ENCODE assay signal across 9 mouse cellular contexts in genomic region chr11:26200970-26201777, GRCm38 (mm10). TPM values are rescaled to one million over a fixed set of nuclear protein-coding genes. Genes with fewer than 3 reads are reported as not detected.
DNase-seq lines count a peak whose midpoint lies in the region; ATAC-seq and TF ChIP-seq lines count a peak whose summit lies in the region.
"Had no signal": no experiment of that assay in that cellular context is flagged by ENCODE, and none has a peak within 500 bp of the region (broad histone marks: within the 10 kb centered on the region; RNA-seq: fewer than 3 reads in every experiment).

No protein-coding gene starts in this region.

- H3K36me3 ChIP-seq in E14TG2a.4 (ENCODE audit: insufficient read depth, low read length), result no peaks in the 10 kb centered on the region
- no peaks in the 10 kb centered on the region for H3K36me3 ChIP-seq in heart, embryonic 14.5 days (ENCODE audit: control insufficient read depth, insufficient read depth, low read length)
- no peaks in the 10 kb centered on the region for H3K36me3 ChIP-seq in lung, postnatal 0 days (ENCODE audit: insufficient read depth, low read length)

- ATAC-seq in heart, embryonic 14.5 days (ENCODE audit: insufficient number of reproducible peaks, insufficient read depth, low FRiP score, low read depth), result peak; percentile 31; the same call in 1 of the 2 replicates
- peak; percentile 58 for ATAC-seq in lung, postnatal 0 days

- no peak for TF ChIP-seq EP300 in lung, postnatal 0 days (IDR thresholded peaks at IDR 0.05)

- 50% methylated on average over 4 of the region's 4 CpGs for WGBS in heart, embryonic 14.5 days
- 41% methylated on average over 4 of the region's 4 CpGs for WGBS in lung, postnatal 0 days

- H3K4me2 ChIP-seq in heart, embryonic 14.5 days (ENCODE audit: low read length), result no peak overlapping the region
- H3K4me2 ChIP-seq in lung, postnatal 0 days (replicated peaks; ENCODE audit: low read depth, low read length), result no peak overlapping the region

- no peaks in the 10 kb centered on the region for H3K27me3 ChIP-seq in E14TG2a.4 (ENCODE audit: insufficient read depth, low read length)
- H3K27me3 ChIP-seq in heart, embryonic 14.5 days (ENCODE audit: control insufficient read depth, insufficient read depth, low read length), result no peaks in the 10 kb centered on the region
- H3K27me3 ChIP-seq in lung, postnatal 0 days (replicated peaks; ENCODE audit: insufficient read depth, low read length), result no peaks in the 10 kb centered on the region

- peaks cover 5% of the 10 kb centered on the region for H3K4me1 ChIP-seq in E14TG2a.4 (replicated peaks; ENCODE audit: low read depth, low read length)
- H3K4me1 ChIP-seq in heart, embryonic 14.5 days (ENCODE audit: control insufficient read depth in 2 of 2, insufficient read depth in 2 of 2, low read length in 2 of 2), result no peaks in the 10 kb centered on the region
- no peaks in the 10 kb centered on the region for H3K4me1 ChIP-seq in lung, postnatal 0 days (ENCODE audit: insufficient read depth, low read depth, low read length)

- H3K9ac ChIP-seq in heart, embryonic 14.5 days (ENCODE audit: low read length), result no peak overlapping the region
- H3K9ac ChIP-seq in lung, postnatal 0 days (replicated peaks; ENCODE audit: low read depth), result no peak overlapping the region

- TF ChIP-seq CTCF in E14TG2a.4 (conservative IDR thresholded peaks at IDR 0.05; ENCODE audit: low read length), result peak; percentile 74
- TF ChIP-seq CTCF in lung, postnatal 0 days (IDR thresholded peaks at IDR 0.05), result peak; percentile 90

- DNase-seq in adipocyte (ENCODE audit: low spot score) (peak; percentile 18), MN1 (ENCODE audit: low spot score) (no peak)
- DNase-seq in embryo, embryonic 10 days (ENCODE audit: low spot score), result peak; percentile 81
- peak; percentile 63 for DNase-seq in kidney, postnatal 10 days
- DNase-seq in lung, postnatal 0 days (ENCODE audit: low spot score), result peak; percentile 51
- DNase-seq in retina, postnatal 1 day, result peak; percentile 67

- no peaks in the 10 kb centered on the region for H3K9me3 ChIP-seq in E14TG2a.4 (ENCODE audit: low read length)
- no peaks in the 10 kb centered on the region for H3K9me3 ChIP-seq in heart, embryonic 14.5 days (ENCODE audit: control insufficient read depth, low read length)
- no peaks in the 10 kb centered on the region for H3K9me3 ChIP-seq in lung, postnatal 0 days (ENCODE audit: low read length)

- H3K4me3 ChIP-seq in E14TG2a.4 (replicated peaks; ENCODE audit: low read length), result no peak overlapping the region
- no peak overlapping the region for H3K4me3 ChIP-seq in heart, embryonic 14.5 days (ENCODE audit: control insufficient read depth in 1 of 2, insufficient read depth in 1 of 2, low read depth in 1 of 2, low read length in 2 of 2)
- no peak overlapping the region for H3K4me3 ChIP-seq in lung, postnatal 0 days (ENCODE audit: low read depth, low read length)

- H3K27ac ChIP-seq in heart, embryonic 14.5 days (replicated peaks in 1 of 2; ENCODE audit: control insufficient read depth in 1 of 2, insufficient read depth in 1 of 2, low read depth in 2 of 2, low read length in 2 of 2), result no peak overlapping the region
- no peak overlapping the region for H3K27ac ChIP-seq in lung, postnatal 0 days (ENCODE audit: low read length)

RNA-seq across cellular contexts. Expression of gene 5730522E02Rik, which starts 9.4 kb away (rescaled TPM):
- polyA plus RNA-seq in heart, embryonic 14.5 days (2014; fragmentation: Nextera tagmentation; extraction: Ambion mirVana), result 0.77 and 1.7 TPM in 2 replicates
- polyA plus RNA-seq in lung, postnatal 0 days (2015; fragmentation: Nextera tagmentation; extraction: Ambion mirVana), result 0.42 and 0.65 TPM in 2 replicates
- polyA plus RNA-seq: large intestine, adult 2 months had no signal
